Mouse (Mus musculus) bone marrow macrophage, adult 2 months (primary cell): ENCODE measurements around the gene Por.
A peak's percentile ranks its signal among the peaks of the same experiment; 100 is the strongest.

Experiments used
- CTCF ChIP-seq: IDR thresholded peaks from 2 replicates; pipeline ENCODE4 v1.5.1; 2012; ENCODE audit warnings: low read depth, mild to moderate bottlenecking, low read length, moderate library complexity
- POLR2A ChIP-seq: IDR thresholded peaks from 2 replicates; pipeline ENCODE4 v1.6.1; 2012; ENCODE audit warnings: mild to moderate bottlenecking, low read depth, low read length, borderline replicate concordance

DNA sequence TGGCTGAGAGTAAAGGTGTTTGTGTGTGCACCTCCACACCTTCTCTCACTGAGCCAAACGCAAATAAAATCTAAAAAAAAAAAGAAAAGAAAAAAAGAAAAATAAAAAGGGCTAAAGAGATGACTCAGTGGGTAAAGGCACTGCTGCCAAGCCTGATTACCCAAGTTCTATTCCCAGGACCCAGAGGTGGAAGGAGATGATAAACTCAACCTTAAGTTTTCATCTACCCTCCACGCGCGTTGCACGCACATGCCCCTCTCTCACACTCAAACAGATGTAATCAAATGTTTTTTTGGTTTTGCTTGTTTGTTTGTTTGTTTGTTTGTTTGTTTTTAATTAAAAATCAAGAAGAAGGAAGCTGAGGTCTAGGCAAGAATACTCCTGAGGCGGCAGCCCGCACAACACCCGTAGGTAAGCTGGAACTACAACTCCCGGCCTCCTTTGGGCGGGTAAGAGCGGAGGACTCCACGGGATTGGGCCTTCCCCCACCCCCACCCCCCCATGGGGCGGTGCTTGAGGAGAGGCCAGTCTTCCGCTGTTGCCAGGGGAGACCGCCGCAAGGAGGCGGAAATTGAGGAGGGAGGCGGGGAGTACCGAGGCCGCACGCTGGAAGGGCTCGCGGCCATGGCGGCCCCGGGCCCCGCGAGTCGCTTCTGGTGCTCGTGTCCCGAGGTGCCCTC lies 37.6 kb upstream of the Por start, which contains the start of gene Rhbdd2:
- TF ChIP-seq CTCF (no peak), POLR2A (0 out of 2 replicates have a peak, but pooled peaks have one; percentile 12)
